Mouse (Mus musculus) embryonic facial prominence, embryonic 10.5 days (tissue): ENCODE results near the gene Nsun7. TPM values are rescaled to one million over a fixed set of nuclear protein-coding genes. Genes with fewer than 3 reads are reported as not detected.

ENCODE experiments used
- DNase-seq: peaks from one replicate; pipeline ENCODE4 v3.0.0-alpha.2; 2017; ENCODE audit warnings: low spot score
- H3K27ac ChIP-seq: fragments of 300-500 bp; sonication (generic); replicated peaks from 2 replicates; pipeline ENCODE4 v1.5.1; 2016; ENCODE audit warnings: mild to moderate bottlenecking
- H3K27me3 ChIP-seq: fragments of 300-500 bp; sonication (generic); replicated peaks from 2 replicates; pipeline ENCODE4 v1.6.1; 2016; ENCODE audit warnings: low read depth, mild to moderate bottlenecking; ENCODE audit not compliant: poor library complexity, severe bottlenecking
- H3K36me3 ChIP-seq: fragments of 300-500 bp; sonication (generic); replicated peaks from 2 replicates; pipeline ENCODE4 v1.6.1; 2016; ENCODE audit warnings: mild to moderate bottlenecking, moderate library complexity
- H3K4me1 ChIP-seq: fragments of 300-500 bp; sonication (generic); 2 replicates; pipeline ENCODE4 v1.6.1; 2016
- H3K4me3 ChIP-seq: fragments of 300-500 bp; sonication (generic); 2 replicates; pipeline ENCODE4 v1.5.1; 2016; ENCODE audit warnings: mild to moderate bottlenecking, moderate library complexity
- H3K9me3 ChIP-seq: fragments of 300-500 bp; sonication (generic); 2 replicates; pipeline ENCODE4 v1.6.1; 2016; ENCODE audit warnings: mild to moderate bottlenecking
- WGBS: fragments of 180-500 bp; shearing (Covaris S2); methylation state at CpG from one replicate; pipeline ENCODE4 v1.1.7; 2016; 5-methylcytosine and 5-hydroxymethylcytosine counted together
- polyA plus RNA-seq: library from polyadenylated mRNA; unstranded; fragments of >200 nt; fragmentation: Nextera tagmentation; extraction: Ambion mirVana; gene quantifications from 2 replicates; pipeline ENCODE4 v1.2.1, GENCODE M21; 2016

The Nsun7 gene
- 0.44 and 0.49 TPM in 2 replicates for polyA plus RNA-seq

DNA sequence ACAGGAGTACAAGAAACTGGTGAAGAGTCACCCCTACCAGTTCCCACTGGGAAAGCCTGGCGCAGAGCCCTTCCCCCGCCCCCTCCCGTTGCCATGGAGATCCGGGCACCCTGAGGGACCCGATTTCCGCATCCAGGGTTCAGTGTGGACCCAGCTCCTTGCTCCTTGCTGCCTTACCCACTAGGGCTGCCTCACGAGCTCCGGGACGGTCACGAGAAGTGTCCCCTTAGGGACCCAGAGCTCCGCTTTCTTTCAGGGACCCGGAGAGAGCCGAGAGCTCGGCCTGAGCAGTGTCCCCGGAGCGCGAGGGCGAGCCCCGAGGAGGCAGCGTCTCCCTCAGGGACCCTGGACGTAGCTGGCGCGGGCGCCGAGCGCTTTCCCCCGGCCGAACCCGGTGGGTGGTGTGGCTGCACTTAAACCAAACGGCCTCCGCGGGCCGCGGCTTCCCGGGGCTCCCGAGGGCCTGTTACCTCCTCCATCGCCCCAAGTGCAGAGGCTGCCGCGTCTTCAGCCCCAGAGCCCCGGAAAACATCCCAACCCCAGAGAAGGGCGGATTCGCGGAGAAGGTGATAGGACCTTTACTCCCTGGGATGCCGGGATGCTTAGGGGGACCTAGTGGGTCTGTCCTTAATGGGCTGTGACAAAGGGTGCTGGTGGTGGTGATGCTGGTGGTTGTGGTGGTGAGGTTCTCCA, at the start of gene Nsun7:
Gene Nsun7 (plus strand): TSS at position 142 of the 693 bp plus-strand sequence.
- H3K36me3 ChIP-seq, result no peaks in the 10 kb centered on the region
- no peaks in the 10 kb centered on the region for H3K9me3 ChIP-seq
- H3K27me3 ChIP-seq, result peaks cover 32% of the 10 kb centered on the region
- WGBS, result 1% methylated on average over 44 of the region's 44 CpGs
- H3K4me1 ChIP-seq, result peaks cover 9% of the 10 kb centered on the region; the same call in 1 of the 2 replicates
- peak within 1 kb of the TSS; percentile 84 for H3K27ac ChIP-seq
- H3K4me3 ChIP-seq, result peak within 1 kb of the TSS; percentile 81
- peak; percentile 84 for DNase-seq

DNA sequence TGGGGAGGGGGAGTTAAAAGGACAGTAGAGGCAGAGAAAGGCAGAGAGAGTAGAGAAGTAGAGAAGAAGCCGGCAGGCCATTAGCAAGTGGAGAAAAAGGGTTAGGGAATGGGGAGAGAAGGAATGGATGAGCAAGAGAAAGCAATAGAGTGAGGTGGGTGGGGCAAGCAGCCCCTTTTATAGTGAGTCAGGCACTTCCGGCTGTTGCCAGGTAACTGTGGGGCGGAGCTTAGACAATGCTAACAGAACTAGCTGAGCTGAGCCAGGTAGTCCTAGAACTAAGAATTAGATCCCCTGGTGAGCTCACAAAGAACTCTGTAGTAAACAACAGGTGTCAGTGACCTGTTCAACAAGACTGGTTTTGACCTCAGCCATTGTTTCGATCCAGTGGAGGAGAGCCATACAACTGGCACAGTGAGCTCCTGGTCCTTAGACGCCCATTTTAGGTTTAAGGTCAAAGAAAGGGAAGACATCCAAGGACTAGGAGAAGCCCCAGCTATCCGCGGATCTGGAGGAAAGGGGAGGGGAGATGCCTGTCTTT, 45.2 kb upstream of the Nsun7 start:
- Histone ChIP-seq H3K4me1 (peaks cover 15% of the 10 kb centered on the region), H3K27me3 (no peaks in the 10 kb centered on the region), H3K9me3 (no peaks in the 10 kb centered on the region), H3K4me3 (no peak overlapping the region), H3K36me3 (no peaks in the 10 kb centered on the region), H3K27ac (no peak overlapping the region)
- DNase-seq, result no peak
- WGBS, result 62% methylated on average over 7 of the region's 7 CpGs

DNA sequence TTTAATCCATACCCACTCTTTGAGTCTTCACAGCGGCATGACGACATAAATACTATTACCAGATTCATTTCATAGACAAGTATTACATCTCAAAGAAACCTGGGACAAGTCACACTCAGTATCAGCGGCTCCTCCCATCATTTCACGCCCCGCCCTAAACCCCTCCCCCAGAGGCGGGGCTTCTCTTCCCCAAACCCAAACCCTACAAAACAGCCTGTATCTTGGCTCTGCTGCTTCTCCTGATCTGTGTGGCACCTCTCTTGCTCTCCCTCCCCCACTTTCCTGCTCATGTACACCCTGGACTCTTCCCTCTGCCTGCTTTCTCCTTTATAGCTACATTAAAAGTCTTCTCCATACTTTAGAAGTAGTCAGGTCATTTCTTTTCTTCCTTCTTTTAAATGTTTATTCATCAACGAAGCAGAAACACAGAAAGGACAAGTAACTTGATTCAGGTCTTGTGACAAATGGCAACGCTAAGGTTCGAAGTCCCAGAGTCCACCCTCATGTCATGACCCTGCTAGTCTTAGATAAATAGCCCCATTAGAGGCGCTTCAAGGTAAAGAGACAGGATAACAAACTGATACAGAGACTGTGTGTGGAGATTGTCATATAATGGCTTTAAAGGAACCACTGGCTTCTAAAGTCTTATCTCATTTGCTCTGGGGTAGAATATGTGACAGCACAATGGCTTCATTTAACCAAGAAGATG, 44.0 kb upstream of the Nsun7 start:
- Histone ChIP-seq H3K4me3 (no peak overlapping the region), H3K36me3 (no peaks in the 10 kb centered on the region), H3K27me3 (no peaks in the 10 kb centered on the region), H3K9me3 (no peaks in the 10 kb centered on the region), H3K27ac (no peak overlapping the region), H3K4me1 (peaks cover 28% of the 10 kb centered on the region)
- WGBS, result 70% methylated on average over 10 of the region's 10 CpGs
- DNase-seq, result no peak

DNA sequence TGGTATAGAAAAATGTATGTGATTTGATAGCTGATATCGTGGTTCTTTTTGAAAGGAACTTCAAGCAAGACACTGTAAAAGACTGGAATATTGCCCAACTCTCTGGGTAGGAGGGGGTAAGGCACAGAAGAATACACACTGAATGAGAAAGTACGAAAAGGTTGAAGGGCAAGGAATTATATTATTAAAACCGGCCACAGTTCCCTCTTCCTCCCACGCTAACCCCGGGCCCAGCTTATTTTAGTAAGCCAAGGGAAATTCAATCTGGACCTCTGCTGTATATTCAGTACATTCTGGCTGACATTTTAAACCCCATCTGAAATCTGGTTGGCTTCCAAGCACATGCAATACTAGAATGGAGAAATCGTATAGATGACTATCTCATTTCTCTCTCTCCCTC, 40.0 kb upstream of the Nsun7 start:
- H3K27me3 ChIP-seq, result no peaks in the 10 kb centered on the region
- DNase-seq, result no peak
- no peak overlapping the region for H3K27ac ChIP-seq
- H3K4me1 ChIP-seq, result peaks cover 29% of the 10 kb centered on the region
- no peaks in the 10 kb centered on the region for H3K36me3 ChIP-seq
- WGBS, result 67% methylated on average over 6 of the region's 6 CpGs
- H3K4me3 ChIP-seq, result no peak overlapping the region
- no peaks in the 10 kb centered on the region for H3K9me3 ChIP-seq

DNA sequence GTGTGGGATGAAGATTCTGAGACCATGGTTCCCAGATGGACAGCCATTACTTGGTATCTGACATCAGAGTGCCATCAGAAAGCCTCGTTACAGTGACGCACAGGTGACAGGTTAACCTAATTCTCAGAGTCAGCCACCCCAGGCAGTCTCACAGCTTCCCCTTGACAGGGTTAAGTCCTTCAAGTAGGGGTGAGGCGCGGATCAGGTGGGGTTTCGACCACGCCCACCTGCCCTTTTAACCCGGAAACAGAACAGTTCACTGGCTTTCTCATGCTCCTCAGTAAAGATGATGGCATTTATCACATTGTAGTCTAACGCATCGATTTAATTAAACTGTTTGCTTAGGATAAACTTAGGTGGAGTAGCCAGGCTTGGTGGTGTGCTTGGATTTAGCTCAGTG, 39.1 kb upstream of the Nsun7 start:
- Histone ChIP-seq H3K36me3 (no peaks in the 10 kb centered on the region), H3K27me3 (no peaks in the 10 kb centered on the region), H3K4me3 (no peak overlapping the region), H3K27ac (no peak overlapping the region), H3K4me1 (peaks cover 29% of the 10 kb centered on the region), H3K9me3 (no peaks in the 10 kb centered on the region)
- no peak for DNase-seq
- 80% methylated on average over 9 of the region's 9 CpGs for WGBS

DNA sequence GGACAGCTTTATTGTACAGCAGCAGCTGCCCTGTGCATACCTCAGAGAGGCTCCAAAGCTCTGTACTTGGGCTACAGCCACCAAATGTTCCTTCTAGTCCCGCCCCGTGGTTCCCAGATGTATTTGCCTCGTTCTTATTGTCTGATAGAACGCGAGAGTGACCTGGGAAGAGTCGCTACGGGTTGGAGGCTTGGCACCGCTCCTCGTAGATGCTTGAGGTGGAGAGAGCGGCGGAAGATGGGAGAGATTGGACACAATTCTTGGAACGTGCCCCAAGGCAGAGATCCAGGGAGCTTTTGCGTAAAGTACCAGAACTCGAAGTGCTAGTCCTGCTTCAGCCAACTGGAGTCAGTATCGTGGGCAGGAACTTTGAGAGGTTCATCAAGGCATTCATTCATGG, 36.8 kb upstream of the Nsun7 start:
- no peaks in the 10 kb centered on the region for H3K9me3 ChIP-seq
- WGBS, result 93% methylated on average over 15 of the region's 15 CpGs
- no peak overlapping the region for H3K27ac ChIP-seq
- DNase-seq, result no peak
- H3K36me3 ChIP-seq, result no peaks in the 10 kb centered on the region
- no peaks in the 10 kb centered on the region for H3K27me3 ChIP-seq
- peaks cover 26% of the 10 kb centered on the region for H3K4me1 ChIP-seq
- no peak overlapping the region for H3K4me3 ChIP-seq

DNA sequence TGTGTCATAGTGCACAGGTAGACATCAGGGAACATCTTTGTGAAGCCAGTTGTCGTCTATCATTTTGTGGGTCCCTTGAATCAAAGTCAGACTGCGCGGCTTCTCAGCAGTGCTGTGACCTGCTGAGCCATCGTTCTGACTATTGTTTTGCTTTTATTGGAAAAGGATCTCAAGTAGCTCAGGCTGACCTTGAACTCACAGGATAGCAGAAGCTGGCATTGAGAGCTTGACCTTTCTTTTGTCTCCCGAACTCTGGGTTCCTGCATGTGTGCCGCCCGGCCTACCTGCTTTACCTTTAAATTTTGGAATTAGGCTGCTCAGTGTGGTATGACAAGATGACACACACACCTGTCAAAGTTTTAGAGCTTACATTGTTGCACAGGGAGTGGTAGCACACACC, 33.2 kb upstream of the Nsun7 start:
- DNase-seq, result no peak
- 93% methylated on average over 7 of the region's 7 CpGs for WGBS
- Histone ChIP-seq H3K4me3 (no peak overlapping the region), H3K4me1 (no peaks in the 10 kb centered on the region), H3K27ac (no peak overlapping the region), H3K9me3 (no peaks in the 10 kb centered on the region), H3K36me3 (no peaks in the 10 kb centered on the region), H3K27me3 (no peaks in the 10 kb centered on the region)

DNA sequence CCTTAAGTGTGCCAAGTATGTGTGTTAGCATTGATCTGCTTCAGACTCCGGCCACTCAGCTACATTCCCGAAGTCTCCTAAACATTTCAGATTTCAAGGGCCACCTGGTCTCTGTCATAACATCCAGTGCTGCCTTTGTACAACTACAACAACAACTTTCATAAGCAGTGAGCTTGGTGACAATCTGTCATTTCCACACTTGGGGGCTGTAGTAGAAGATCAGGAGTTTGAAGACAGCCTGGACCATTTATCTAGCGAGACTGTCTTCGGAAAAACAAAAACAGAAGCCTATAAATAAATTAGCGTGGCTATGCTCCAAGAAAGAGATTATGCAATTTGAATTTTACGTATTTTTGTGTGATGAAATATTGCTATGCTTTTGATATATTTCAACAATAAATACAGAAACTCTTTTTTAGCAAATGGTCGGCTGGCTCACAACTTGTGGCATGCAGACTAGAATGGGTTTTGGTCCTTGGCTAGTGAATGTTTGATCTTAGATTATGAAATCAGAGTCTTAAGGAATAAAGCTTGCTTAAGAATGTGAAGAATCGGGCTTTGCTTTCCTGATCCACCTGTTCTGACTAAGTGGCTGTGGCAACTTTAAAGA, 27.9 kb upstream of the Nsun7 start:
- DNase-seq, result no peak
- Histone ChIP-seq H3K4me1 (no peaks in the 10 kb centered on the region), H3K36me3 (no peaks in the 10 kb centered on the region), H3K4me3 (no peak overlapping the region), H3K27ac (no peak overlapping the region), H3K27me3 (no peaks in the 10 kb centered on the region), H3K9me3 (no peaks in the 10 kb centered on the region)
- 89% methylated on average over 8 of the region's 8 CpGs for WGBS

DNA sequence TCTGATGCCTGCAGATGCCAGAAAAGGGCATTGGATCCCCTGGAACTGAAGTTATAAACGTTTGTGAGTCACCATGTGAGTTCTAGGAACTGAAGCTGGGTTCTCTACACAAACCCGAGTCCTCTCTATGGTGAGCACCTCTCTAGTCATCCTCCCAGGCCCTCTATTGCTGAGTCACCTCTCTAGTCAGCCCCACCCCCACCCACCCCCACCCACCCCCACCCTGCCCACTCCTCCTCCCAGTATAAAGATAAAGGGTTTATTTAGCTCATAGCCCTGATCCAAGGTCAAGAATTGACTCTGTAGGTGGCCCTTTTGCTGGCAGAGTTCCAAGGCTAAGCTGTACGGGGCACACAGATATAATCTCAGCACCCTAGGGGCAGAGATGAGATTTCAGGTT, 27.2 kb upstream of the Nsun7 start:
- DNase-seq, result no peak
- Histone ChIP-seq H3K4me1 (no peaks in the 10 kb centered on the region), H3K36me3 (no peaks in the 10 kb centered on the region), H3K4me3 (no peak overlapping the region), H3K27ac (no peak overlapping the region), H3K9me3 (no peaks in the 10 kb centered on the region), H3K27me3 (no peaks in the 10 kb centered on the region)
- WGBS, result 59% methylated on average over 3 of the region's 3 CpGs

DNA sequence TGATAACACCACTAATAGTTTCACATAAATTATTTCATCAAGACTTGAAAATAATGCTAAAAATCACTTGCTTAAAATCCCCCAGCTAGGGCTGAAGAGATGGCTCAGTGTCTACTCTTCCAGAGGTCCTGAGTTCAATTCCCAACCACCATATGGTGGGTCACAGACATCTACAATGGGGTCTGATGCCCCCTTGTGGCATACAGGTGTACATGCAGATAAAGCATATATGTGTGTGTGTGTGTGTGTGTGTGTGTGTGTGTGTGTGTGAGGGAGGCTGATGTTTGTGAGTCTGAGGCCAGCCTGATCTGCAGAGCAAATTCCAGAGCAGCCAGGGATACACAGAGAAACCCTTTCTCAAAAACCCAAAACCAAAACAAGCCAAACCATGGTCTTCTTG, 17.8 kb upstream of the Nsun7 start:
- H3K36me3 ChIP-seq, result no peaks in the 10 kb centered on the region
- no peaks in the 10 kb centered on the region for H3K9me3 ChIP-seq
- no peaks in the 10 kb centered on the region for H3K27me3 ChIP-seq
- no peak overlapping the region for H3K27ac ChIP-seq
- no peak overlapping the region for H3K4me3 ChIP-seq
- DNase-seq, result no peak
- peaks cover 8% of the 10 kb centered on the region for H3K4me1 ChIP-seq

DNA sequence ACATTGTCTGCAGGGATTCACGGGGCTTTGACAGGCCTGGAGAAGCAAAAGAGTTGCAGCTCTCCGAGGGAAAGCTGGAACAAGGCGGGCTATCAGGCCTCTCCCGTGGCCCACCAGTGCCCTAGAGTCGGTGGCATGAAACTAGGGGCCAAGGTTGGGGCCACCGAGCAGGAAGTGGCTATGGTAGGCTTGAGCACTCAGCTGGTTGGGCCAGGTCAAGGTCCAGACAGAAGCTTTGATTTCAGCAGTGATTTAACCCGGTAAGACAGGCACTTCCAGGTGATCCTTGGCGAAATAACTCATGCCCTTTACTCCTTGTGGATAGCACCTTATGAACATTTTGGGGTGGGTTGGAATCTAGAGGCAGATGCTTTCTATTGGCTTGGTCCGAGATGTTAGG, 16.2 kb upstream of the Nsun7 start:
- 86% methylated on average over 9 of the region's 9 CpGs for WGBS
- H3K27ac ChIP-seq, result no peak overlapping the region
- no peak overlapping the region for H3K4me3 ChIP-seq
- no peaks in the 10 kb centered on the region for H3K9me3 ChIP-seq
- H3K4me1 ChIP-seq, result peaks cover 8% of the 10 kb centered on the region
- no peak for DNase-seq
- no peaks in the 10 kb centered on the region for H3K36me3 ChIP-seq
- H3K27me3 ChIP-seq, result no peaks in the 10 kb centered on the region

DNA sequence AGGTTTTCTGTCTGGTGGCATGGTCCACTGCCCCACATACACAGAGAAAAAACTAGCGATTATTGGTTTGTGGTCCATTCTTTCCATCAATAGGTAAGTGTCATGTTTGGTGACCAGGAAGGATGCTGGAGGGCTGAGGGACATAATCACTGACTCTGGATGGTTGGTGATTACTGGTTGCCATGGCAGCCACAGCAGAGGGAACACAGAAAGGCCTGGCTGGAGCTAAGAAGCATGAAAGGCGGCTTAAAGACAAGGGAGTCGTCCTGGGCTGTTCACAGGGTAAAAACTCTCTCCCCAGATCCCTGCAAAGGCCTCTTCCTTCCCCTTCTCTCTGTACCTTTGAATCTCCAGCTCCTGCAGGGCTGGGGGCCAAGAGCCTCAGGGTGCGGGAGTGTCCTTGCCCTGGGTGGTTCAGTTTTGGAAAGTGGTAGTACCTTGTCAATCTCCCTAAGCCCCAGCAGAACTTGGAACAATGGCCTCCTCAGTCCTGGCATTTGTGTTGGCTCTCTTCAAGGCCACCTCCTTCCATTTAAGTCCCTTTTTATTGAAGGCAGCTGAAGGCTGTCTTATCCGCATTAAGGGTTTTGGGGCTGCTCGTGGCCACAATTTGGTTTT, 15.5 kb upstream of the Nsun7 start:
- H3K4me1 ChIP-seq, result peaks cover 8% of the 10 kb centered on the region
- no peaks in the 10 kb centered on the region for H3K9me3 ChIP-seq
- H3K27ac ChIP-seq, result peak overlapping the region; percentile 44; the same call in 1 of the 2 replicates
- peak; percentile 22 for DNase-seq
- no peak overlapping the region for H3K4me3 ChIP-seq
- 48% methylated on average over 6 of the region's 6 CpGs for WGBS
- H3K36me3 ChIP-seq, result no peaks in the 10 kb centered on the region
- no peaks in the 10 kb centered on the region for H3K27me3 ChIP-seq
